Mouse (Mus musculus) thymus, postnatal 4 days (tissue): ENCODE measurements around the gene Vmn1r184.
"Not testable (repeated sequence)": the region's sequence is repeated elsewhere in the genome, so short reads cannot be mapped to it uniquely, and the experiment has no call there.

Experiments used
- DNase-seq: peaks from one replicate; pipeline ENCODE4 v3.0.0; 2021

The Vmn1r184 gene

DNA sequence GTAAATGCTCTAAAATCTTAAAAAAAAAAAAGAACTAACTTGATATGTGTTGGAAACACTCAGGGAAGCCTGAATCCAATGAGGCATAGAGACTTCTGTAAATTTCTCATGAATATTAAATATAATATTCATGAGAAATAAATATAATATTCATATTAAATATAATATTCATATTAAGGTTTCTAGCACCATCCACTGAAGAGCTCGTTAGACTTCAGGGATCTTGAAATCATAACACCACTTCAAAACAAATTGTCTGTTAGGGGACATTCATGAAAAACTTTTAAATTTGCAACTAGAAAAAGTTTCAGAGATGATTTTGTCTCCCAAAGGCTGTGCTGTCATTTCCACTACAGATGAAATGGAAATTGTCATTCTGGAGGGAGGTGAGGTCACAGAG lies at the start of gene Vmn1r184:
Gene Vmn1r184 (plus strand): TSS at position 301 of the 400 bp plus-strand sequence.
- DNase-seq = not testable (repeated sequence)

DNA sequence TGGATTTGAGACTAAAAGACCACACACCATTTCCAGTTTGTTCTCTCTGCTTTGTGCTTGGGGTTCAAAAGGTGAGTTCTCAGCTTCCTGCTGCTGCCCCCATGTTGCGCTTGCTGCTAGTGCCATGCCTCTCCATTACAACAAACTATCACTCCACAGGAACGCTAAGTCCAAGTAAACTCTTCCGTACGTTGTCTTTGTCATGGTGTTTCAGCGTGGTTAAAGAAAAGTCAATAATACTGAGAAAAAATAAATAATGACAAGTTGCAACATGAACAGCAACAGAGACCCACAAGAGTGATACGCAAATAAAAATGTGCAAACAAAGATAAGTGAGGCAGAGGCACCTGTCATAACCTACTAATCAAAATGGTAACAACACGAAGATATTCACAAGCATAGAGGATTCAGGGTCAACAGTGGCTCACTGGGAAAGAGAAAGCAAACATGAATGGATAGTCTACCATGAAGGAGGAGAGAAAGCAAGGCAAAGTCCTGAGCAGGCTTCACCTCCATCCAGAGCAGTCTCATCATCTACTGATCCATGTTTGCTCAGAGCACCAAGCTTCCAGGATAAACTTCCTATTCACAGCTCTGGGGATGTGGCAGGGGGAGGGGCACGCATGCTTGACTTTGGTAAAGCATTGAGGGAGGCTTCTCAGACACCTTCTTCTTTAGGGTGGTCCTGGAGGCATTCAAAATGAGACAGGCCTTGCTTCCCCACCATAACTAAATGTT lies 43.5 kb downstream of the Vmn1r184 start:
- not testable (repeated sequence) for DNase-seq

DNA sequence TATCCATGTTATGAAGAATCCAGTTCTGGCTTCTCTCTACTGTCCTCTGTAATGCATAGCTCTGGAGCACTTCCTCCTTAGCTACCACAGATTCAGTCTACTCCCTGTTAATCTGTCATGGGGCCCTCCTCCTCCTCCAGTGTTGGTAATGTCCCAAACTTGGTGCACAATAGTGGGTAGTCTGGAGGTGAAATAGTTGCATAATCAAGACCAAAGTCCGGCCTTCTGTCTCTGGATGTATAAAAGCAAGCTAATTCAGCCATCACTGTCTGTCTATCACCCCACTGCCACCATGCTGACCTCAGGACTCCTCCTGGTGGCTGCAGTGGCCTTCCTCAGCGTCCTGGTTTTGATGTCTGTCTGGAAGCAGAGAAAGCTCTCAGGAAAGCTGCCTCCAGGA lies 46.8 kb downstream of the Vmn1r184 start, which contains the start of gene Cyp2a4:
Gene Cyp2a4 (plus strand): TSS at position 244 of the 400 bp plus-strand sequence.
- not testable (repeated sequence) for DNase-seq

DNA sequence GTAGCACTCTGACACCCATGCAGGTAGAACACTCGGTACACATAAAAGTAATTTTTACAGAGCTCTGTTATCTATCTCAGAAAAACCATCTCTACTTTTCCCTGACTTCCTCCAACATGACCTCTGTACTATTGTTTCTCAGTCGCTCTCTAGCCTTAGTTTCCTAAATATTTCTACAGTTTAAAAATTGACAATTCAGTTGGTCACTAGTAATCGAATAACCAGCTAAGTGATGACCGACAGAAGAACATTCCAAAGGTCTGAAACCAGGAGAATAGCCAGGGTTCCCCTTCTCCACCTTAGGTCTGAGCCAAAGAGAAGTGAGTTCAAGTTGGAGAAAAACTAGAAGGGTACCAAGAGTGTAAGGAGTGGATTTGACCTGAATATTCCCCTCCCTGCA lies 51.7 kb downstream of the Vmn1r184 start:
- not testable (repeated sequence) for DNase-seq

DNA sequence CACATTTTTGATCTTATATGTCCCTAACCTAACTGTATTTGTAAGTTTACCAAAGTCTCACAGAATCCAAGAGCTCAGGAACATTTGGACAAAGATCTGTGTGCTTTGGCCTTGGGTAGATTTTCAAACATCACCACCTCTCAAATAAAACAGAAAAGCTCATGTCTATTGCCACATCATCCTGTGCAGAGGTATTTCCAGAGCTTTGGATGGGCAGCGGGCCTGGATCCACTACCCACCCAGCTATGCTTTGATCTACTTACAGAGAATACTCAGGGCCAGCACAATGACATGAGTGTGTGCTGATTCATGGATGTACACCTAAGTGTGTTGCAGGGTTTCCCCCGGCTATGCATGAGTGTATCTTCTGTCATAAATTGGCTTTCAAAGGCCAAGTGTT lies 55.1 kb downstream of the Vmn1r184 start:
- DNase-seq = not testable (repeated sequence)

DNA sequence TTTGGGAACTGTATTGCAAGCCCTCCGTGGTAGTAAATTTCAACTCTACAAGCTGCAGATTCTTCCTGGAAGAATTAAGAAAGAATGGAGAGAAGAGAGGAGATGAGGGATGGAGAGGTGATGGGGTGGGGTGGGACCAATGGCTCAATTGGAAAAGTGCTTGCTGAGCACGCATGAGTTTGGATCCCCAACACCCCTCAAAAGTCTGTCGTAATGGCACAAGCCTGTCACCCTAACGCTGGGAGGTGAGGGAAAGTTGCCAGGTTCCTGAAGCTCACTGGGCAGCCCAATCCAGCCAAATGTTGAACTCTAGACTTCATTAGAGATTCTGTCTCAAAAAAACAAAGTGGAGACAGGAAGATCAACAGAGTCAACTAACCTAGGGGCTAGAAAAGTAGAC lies 55.7 kb downstream of the Vmn1r184 start:
- DNase-seq = not testable (repeated sequence)
